Mouse (Mus musculus): ENCODE measurements around the gene Mtmr3.

DNA sequence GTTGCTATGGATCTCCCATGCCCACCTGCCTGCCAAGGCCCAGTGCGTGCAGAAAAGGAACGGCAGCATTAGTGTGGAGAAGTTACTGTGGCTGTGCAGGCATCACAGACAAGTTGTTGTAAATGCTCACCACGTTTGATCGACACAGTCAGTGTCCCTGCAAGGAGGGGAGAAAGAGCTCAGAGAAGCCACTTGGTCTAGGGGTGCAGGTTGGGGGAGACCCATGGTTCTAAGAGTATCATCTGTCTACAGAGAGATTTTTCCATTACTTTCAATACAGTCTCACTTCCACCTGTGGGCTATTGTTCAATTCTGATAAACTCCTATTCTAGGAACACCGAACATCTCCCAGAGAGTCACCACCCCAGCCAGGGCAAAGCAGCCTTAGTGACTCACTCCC, 110.1 kb downstream of the Mtmr3 start:
- no peak for TF ChIP-seq CTCF (IDR thresholded peaks at IDR 0.05; ENCODE audit: low read depth, low read length)
- no peak for TF ChIP-seq POLR2A (IDR thresholded peaks at IDR 0.05; ENCODE audit: extremely low read depth, insufficient read depth, low read length)

All from liver, adult 2 months (tissue).